Mouse (Mus musculus) ES-E14 (cell line): ENCODE data around the gene Zfp664.

Source experiments
- HCFC1 ChIP-seq: IDR thresholded peaks from 2 replicates; pipeline ENCODE4 v1.6.1; 2012; ENCODE audit warnings: low read length, inconsistent platforms, borderline replicate concordance; ENCODE audit not compliant: insufficient read depth
- MAFK ChIP-seq: IDR thresholded peaks from 2 replicates; pipeline ENCODE4 v1.6.1; 2014; ENCODE audit warnings: mild to moderate bottlenecking, low read depth, low read length, inconsistent platforms; ENCODE audit not compliant: insufficient read depth
- ZC3H11A ChIP-seq: IDR thresholded peaks from 2 replicates; pipeline ENCODE4 v1.6.1; 2012; ENCODE audit warnings: low read depth, mild to moderate bottlenecking, inconsistent platforms, low read length, borderline replicate concordance

- no peak for TF ChIP-seq MAFK
- no peak for TF ChIP-seq HCFC1
- TF ChIP-seq ZC3H11A: no peak
Measured at GRCm38 (mm10) chr5:124888661-124889060, 26.2 kb downstream of the Zfp664 start.
